Mouse (Mus musculus) intestine, embryonic 14.5 days (tissue): Measurements from ENCODE around the gene Skida1. TPM values are rescaled to one million over a fixed set of nuclear protein-coding genes. Genes with fewer than 3 reads are reported as not detected.

Experiments
- ATAC-seq: fragments of 200-750 bp; cut with Nextera tagmentation; replicated peaks from 2 replicates; pipeline ENCODE4 v1.8.0; 2017; ENCODE audit warnings: low read depth, moderate number of reproducible peaks, moderate TSS enrichment, moderate library complexity; ENCODE audit not compliant: low FRiP score, low TSS enrichment
- DNase-seq: peaks from one replicate; pipeline ENCODE4 v3.0.0-alpha.2; 2018; ENCODE audit warnings: low spot score
- H3K27ac ChIP-seq: fragments of 300-500 bp; sonication (generic); 2 replicates; pipeline ENCODE4 v1.5.1; 2014; ENCODE audit warnings: low read depth, mild to moderate bottlenecking, control low read depth
- H3K27me3 ChIP-seq: fragments of 300-500 bp; sonication (generic); replicated peaks from 2 replicates; pipeline ENCODE4 v1.6.1; 2014; ENCODE audit warnings: low read length, control low read depth; ENCODE audit not compliant: control insufficient read depth, insufficient read depth
- H3K36me3 ChIP-seq: fragments of 300-500 bp; sonication (generic); 2 replicates; pipeline ENCODE4 v1.6.1; 2014; ENCODE audit warnings: low read length, control low read depth; ENCODE audit not compliant: control insufficient read depth, insufficient read depth
- H3K4me1 ChIP-seq: fragments of 300-500 bp; sonication (generic); replicated peaks from 2 replicates; pipeline ENCODE4 v1.6.1; 2014; ENCODE audit warnings: low read length, control low read depth, mixed read lengths; ENCODE audit not compliant: control insufficient read depth, insufficient read depth
- H3K4me2 ChIP-seq: fragments of 300-500 bp; sonication (generic); 2 replicates; pipeline ENCODE4 v1.6.1; 2014; ENCODE audit warnings: low read length
- H3K4me3 ChIP-seq: fragments of 300-500 bp; sonication (generic); 2 replicates; pipeline ENCODE4 v1.5.1; 2014; ENCODE audit warnings: low read depth, low read length, control low read depth, mixed read lengths
- H3K9ac ChIP-seq: fragments of 300-500 bp; sonication (generic); 2 replicates; pipeline ENCODE4 v1.6.1; 2014; ENCODE audit warnings: mild to moderate bottlenecking, low read length
- H3K9me3 ChIP-seq: fragments of 300-500 bp; sonication (generic); 2 replicates; pipeline ENCODE4 v1.6.1; 2016; ENCODE audit warnings: low read length, control low read depth; ENCODE audit not compliant: control insufficient read depth
- WGBS: fragments of 180-500 bp; shearing (Covaris S2); extraction: QIAGEN DNeasy Blood & Tissue Kit; methylation state at CpG from one replicate; pipeline ENCODE4 v1.1.7; 2014; 5-methylcytosine and 5-hydroxymethylcytosine counted together
- polyA plus RNA-seq: library from polyadenylated mRNA; unstranded; fragments of >200 nt; fragmentation: Nextera tagmentation; extraction: Ambion mirVana; gene quantifications from 2 replicates; pipeline ENCODE4 v1.2.1, GENCODE M21; 2014

Skida1 gene
- polyA plus RNA-seq, 1 experiment from 2014 or later, result 3.3 TPM

DNA sequence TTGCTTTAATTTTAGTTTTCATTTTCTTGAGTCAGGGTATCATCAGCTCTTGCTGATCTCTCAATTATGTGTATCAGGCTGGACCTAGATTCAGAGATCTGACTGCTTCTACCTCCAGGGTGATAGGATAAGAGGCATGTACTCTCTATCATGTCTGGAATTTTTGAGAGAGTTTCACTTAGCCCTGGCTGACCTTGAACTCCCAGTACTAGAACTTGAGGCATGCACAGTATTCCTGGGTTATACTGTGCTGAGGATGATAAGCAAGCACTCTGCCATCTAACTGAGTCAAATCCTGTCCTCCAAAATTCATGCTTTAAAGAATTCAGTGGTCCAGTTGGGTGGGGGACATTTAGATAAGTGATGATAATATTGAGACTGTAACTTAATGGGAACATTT is 17.6 kb upstream of the Skida1 start:
- ATAC-seq, result no peak
- no peak for DNase-seq
- Histone ChIP-seq H3K9ac (no peak overlapping the region), H3K4me1 (peaks cover 11% of the 10 kb centered on the region; the same call in 1 of the 2 replicates), H3K9me3 (no peaks in the 10 kb centered on the region), H3K27me3 (no peaks in the 10 kb centered on the region), H3K4me2 (peak overlapping the region; percentile 74), H3K4me3 (no peak overlapping the region), H3K27ac (no peak overlapping the region), H3K36me3 (peaks cover 16% of the 10 kb centered on the region)

DNA sequence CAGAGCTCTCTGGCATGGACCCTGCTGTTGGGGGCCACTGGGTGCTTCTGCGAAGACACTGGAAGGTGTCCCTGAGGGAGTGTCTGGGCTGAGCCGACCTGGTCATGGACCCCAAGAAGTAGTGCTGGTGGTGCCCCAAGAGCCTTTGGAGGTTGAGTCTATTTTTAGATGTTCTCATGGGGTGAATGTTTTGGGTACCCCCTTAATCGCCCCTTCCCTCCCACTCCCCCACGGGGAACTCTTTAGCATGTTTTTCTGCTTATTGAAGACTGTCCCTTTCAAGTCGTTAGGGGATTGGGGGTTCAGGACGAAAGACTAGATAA is 16.8 kb upstream of the Skida1 start:
- H3K27ac ChIP-seq, result peak overlapping the region; percentile 99
- 6% methylated on average over 6 of the region's 6 CpGs for WGBS
- H3K27me3 ChIP-seq, result no peaks in the 10 kb centered on the region
- no peak for ATAC-seq
- H3K4me1 ChIP-seq, result peaks cover 11% of the 10 kb centered on the region; the same call in 1 of the 2 replicates
- no peak for DNase-seq
- peak overlapping the region; percentile 69 for H3K4me3 ChIP-seq
- H3K36me3 ChIP-seq, result peaks cover 11% of the 10 kb centered on the region
- H3K4me2 ChIP-seq, result peak overlapping the region; percentile 74
- peak overlapping the region; percentile 89 for H3K9ac ChIP-seq
- no peaks in the 10 kb centered on the region for H3K9me3 ChIP-seq

DNA sequence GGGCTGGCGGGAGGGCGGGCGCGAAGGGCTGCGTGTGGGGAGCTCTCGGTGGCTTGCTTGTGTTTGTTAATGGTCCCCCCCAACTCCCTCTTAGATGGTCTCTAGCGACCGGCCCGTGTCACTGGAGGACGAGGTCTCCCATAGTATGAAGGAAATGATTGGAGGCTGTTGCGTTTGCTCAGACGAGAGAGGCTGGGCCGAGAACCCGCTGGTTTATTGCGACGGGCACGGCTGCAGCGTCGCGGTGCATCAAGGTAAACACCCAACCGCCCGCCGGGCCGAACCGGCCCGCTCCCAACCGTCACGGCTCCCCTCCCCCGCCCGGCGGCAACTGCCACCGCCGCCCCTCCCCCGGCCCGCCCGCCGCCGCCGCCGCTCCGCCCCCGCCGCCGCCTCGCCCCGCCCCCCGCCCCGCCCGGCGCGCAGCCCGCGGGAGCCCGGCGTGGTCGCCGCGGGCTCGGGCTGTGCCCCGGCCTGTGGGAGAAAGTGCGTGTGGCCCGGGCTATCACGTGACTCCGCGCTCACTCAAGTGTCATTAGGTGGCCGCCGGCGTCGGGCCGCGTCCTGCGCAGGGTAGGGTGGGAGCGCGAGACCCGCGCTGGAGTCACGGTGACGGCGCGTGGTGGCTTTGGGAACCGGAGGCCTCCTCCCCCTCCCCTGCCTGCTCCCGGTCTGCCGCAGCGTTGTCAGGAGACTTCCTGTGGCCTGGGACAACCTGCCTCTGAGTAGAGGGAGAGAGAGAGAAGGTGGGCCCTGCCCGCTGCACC is 16.3 kb upstream of the Skida1 start:
- DNase-seq (peak; percentile 90), ATAC-seq (peak; percentile 70)
- Histone ChIP-seq H3K9ac (peak overlapping the region; percentile 89), H3K27ac (peak overlapping the region; percentile 99), H3K4me3 (peak overlapping the region; percentile 69), H3K36me3 (peaks cover 10% of the 10 kb centered on the region), H3K4me1 (peaks cover 11% of the 10 kb centered on the region; the same call in 1 of the 2 replicates), H3K4me2 (peak overlapping the region; percentile 74), H3K27me3 (no peaks in the 10 kb centered on the region), H3K9me3 (no peaks in the 10 kb centered on the region)
- WGBS, result under 1% methylated on average over 65 of the region's 85 CpGs

DNA sequence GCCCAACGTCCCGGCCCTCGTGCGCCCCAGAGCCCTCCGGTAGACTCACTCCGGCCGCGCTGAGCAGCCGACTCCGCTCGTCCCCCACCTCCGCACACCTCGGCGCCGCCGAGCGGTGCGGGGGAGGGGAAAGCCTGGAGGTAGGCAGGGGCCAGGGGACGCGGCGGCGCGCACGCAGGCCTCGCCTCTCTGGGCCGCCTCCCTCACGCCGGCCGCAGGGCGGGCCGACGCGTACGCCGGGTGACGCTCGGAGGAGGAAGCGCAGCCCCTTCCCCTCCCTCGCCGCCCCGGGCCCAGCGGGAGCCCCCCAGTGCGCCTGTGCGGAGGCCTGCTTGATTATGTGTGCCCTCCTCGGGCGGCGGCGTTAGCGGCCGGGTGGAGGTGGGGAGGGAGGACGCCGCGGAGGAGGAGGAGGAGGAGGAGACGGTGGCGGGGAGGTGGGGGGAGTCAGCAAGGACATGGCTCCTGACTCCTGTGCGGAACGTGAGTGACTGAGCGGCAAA is 15.6 kb upstream of the Skida1 start:
- DNase-seq (peak; percentile 91), ATAC-seq (peak; percentile 96)
- Histone ChIP-seq H3K36me3 (peaks cover 10% of the 10 kb centered on the region), H3K4me1 (peaks cover 11% of the 10 kb centered on the region; the same call in 1 of the 2 replicates), H3K27ac (peak overlapping the region; percentile 99), H3K27me3 (no peaks in the 10 kb centered on the region), H3K9me3 (no peaks in the 10 kb centered on the region), H3K4me3 (peak overlapping the region; percentile 69), H3K4me2 (peak overlapping the region; percentile 74), H3K9ac (peak overlapping the region; percentile 89)
- under 1% methylated on average over 23 of the region's 58 CpGs for WGBS

DNA sequence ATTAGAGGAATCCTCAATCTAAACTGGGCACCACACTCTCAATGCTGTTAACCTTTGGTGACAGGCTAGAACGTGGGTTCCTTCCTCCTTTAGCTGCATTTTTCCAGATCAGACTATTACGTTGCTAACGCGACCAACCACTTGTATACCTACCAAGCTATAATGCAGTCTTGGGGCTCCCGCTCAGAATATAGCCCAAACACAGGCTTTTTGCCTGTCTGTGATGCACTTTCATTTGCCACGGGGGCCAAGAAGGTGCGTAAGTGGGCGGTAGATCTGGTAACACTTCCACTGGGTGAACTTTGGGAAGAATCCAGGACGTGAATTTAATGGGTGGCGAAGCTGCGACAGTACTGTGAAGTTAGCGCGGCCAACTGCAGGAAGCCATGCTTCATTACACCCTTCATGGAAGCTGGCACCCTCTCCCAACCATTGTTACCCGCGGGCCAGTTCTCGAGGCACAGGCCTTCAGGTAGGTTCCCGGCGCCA is 15.0 kb upstream of the Skida1 start:
- H3K9me3 ChIP-seq, result no peaks in the 10 kb centered on the region
- H3K36me3 ChIP-seq, result peaks cover 10% of the 10 kb centered on the region
- peak overlapping the region; percentile 99 for H3K27ac ChIP-seq
- no peaks in the 10 kb centered on the region for H3K27me3 ChIP-seq
- peak overlapping the region; percentile 89 for H3K9ac ChIP-seq
- DNase-seq (peak; percentile 89), ATAC-seq (peak; percentile 52)
- peak overlapping the region; percentile 74 for H3K4me2 ChIP-seq
- under 1% methylated on average over 18 of the region's 18 CpGs for WGBS
- peaks cover 14% of the 10 kb centered on the region for H3K4me1 ChIP-seq
- H3K4me3 ChIP-seq, result peak overlapping the region; percentile 69

DNA sequence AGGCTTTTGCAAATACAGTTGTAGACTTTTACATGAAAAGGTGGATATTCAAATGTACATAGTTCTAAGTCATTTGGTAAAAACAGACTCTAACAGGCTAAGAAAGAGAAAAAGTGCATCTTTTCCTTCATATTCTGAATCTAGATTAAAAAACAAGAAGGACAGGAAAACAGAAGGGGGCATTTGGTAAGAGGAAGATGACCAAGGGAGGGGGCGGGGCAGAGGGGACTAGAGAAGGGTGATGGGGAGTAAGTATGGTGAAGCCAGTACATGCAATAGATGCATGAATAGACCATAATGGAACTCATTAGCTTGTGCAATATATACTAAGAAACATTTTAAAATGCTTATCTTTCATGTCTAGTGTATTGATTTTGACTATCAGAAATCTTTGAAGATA is 11.5 kb upstream of the Skida1 start:
- 93% methylated on average over 1 of the region's 1 CpGs for WGBS
- H3K4me1 ChIP-seq, result peaks cover 9% of the 10 kb centered on the region

DNA sequence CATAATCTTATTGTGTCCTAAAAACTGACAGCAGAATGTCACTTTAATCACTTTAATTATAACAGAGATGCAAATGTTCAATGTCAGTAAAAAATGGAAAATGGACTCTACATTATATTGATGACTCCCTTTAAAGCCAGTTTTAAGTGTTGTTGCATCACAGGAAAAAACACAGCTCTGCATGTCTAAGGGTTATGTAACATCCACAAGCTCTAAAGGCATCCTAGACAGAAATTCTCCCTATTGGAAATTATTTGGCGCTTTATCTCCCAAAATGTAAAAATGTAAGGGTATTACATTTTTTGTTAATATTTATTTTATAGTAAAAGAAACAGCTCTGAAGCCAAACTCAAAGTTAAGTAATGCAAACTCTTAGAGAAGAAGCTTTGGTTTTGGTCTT is 11.0 kb upstream of the Skida1 start:
- ATAC-seq, result no peak
- Histone ChIP-seq H3K27ac (no peak overlapping the region), H3K4me1 (peaks cover 14% of the 10 kb centered on the region), H3K4me3 (no peak overlapping the region), H3K36me3 (no peaks in the 10 kb centered on the region), H3K4me2 (no peak overlapping the region), H3K9me3 (no peaks in the 10 kb centered on the region), H3K27me3 (no peaks in the 10 kb centered on the region), H3K9ac (no peak overlapping the region)
- WGBS, result 95% methylated on average over 1 of the region's 1 CpGs
- DNase-seq, result no peak

More for the DNA sequence above, 11.5 kb upstream of the Skida1 start:
- no peak overlapping the region for H3K4me3 ChIP-seq
- H3K9me3 ChIP-seq, result no peaks in the 10 kb centered on the region
- no peak overlapping the region for H3K4me2 ChIP-seq
- no peaks in the 10 kb centered on the region for H3K27me3 ChIP-seq
- H3K36me3 ChIP-seq, result no peaks in the 10 kb centered on the region
- ATAC-seq, result no peak
- no peak overlapping the region for H3K9ac ChIP-seq
- H3K27ac ChIP-seq, result no peak overlapping the region
- DNase-seq, result no peak

DNA sequence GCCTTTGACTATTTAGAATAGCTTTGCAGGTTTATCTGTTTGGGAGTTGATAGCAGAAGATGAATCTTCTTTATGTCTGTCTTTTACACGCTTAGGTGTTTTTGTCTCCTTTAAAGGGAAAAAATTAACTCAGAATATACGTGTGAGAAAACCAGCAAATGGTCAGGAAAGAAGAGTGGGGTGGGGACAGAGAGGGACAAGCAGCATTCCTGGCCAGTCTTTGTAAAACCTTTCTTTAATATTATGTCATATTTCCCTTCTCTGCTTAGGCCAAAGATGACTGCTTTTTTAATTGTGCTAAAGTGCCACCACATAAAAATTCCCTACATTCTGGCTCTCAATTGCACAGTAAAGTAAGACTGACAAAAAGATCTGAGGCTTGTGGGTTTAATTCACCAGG is 10.2 kb upstream of the Skida1 start:
- Histone ChIP-seq H3K4me3 (no peak overlapping the region), H3K9ac (no peak overlapping the region), H3K4me1 (peaks cover 21% of the 10 kb centered on the region), H3K9me3 (no peaks in the 10 kb centered on the region), H3K4me2 (peak overlapping the region; percentile 94; the same call in 1 of the 2 replicates), H3K27me3 (no peaks in the 10 kb centered on the region), H3K36me3 (no peaks in the 10 kb centered on the region), H3K27ac (no peak overlapping the region)
- DNase-seq (no peak), ATAC-seq (no peak)
- WGBS, result 46% methylated on average over 2 of the region's 2 CpGs
